Mouse (Mus musculus): ENCODE measurements around the gene Mier1.

Mier1 gene

GRCm38 (mm10) chr4:103114184-103115111 lies at the start of gene Mier1, which contains the start of gene Wdr78:
Gene Mier1, plus strand, starts transcription at chr4:103114390.
Gene Wdr78, minus strand, starts transcription at chr4:103114555.
- no peak for DNase-seq (ENCODE audit: extremely low read depth, low read depth, low spot score)

GRCm38 (mm10) chr4:103064421-103064820 lies 49.8 kb upstream of the Mier1 start:
- DNase-seq (ENCODE audit: extremely low read depth, low read depth, low spot score), result no peak

GRCm38 (mm10) chr4:103064976-103065375 lies 49.2 kb upstream of the Mier1 start:
- no peak for DNase-seq (ENCODE audit: extremely low read depth, low read depth, low spot score)

- DNase-seq (ENCODE audit: extremely low read depth, low read depth, low spot score), result no peak
Observed at GRCm38 (mm10) chr4:103067906-103068655, 46.1 kb upstream of the Mier1 start.

GRCm38 (mm10) chr4:103070631-103071030 lies 43.6 kb upstream of the Mier1 start:
- DNase-seq (ENCODE audit: extremely low read depth, low read depth, low spot score), result no peak

- DNase-seq (ENCODE audit: extremely low read depth, low read depth, low spot score), result no peak
Observed at GRCm38 (mm10) chr4:103085237-103085636, 29.0 kb upstream of the Mier1 start.

- no peak for DNase-seq (ENCODE audit: extremely low read depth, low read depth, low spot score)
Observed at GRCm38 (mm10) chr4:103095921-103096320, 18.3 kb upstream of the Mier1 start.

- no peak for DNase-seq (ENCODE audit: extremely low read depth, low read depth, low spot score)
Observed at GRCm38 (mm10) chr4:103098532-103098931, 15.7 kb upstream of the Mier1 start.

- DNase-seq (ENCODE audit: extremely low read depth, low read depth, low spot score), result no peak
Observed at GRCm38 (mm10) chr4:103112651-103113050, 1.5 kb upstream of the Mier1 start.

GRCm38 (mm10) chr4:103113402-103113801 lies 788 bp upstream of the Mier1 start:
- no peak for DNase-seq (ENCODE audit: extremely low read depth, low read depth, low spot score)

GRCm38 (mm10) chr4:103118888-103119228 lies 4.7 kb downstream of the Mier1 start:
- no peak for DNase-seq (ENCODE audit: extremely low read depth, low read depth, low spot score)

- DNase-seq (ENCODE audit: extremely low read depth, low read depth, low spot score), result no peak
Observed at GRCm38 (mm10) chr4:103119229-103120027, 5.2 kb downstream of the Mier1 start.

GRCm38 (mm10) chr4:103120028-103120384 lies 5.8 kb downstream of the Mier1 start:
- no peak for DNase-seq (ENCODE audit: extremely low read depth, low read depth, low spot score)

- DNase-seq (ENCODE audit: extremely low read depth, low read depth, low spot score), result no peak
Observed at GRCm38 (mm10) chr4:103120395-103120794, 6.2 kb downstream of the Mier1 start.

- no peak for DNase-seq (ENCODE audit: extremely low read depth, low read depth, low spot score)
Observed at GRCm38 (mm10) chr4:103120874-103121389, 6.7 kb downstream of the Mier1 start.

GRCm38 (mm10) chr4:103123086-103123485 lies 8.9 kb downstream of the Mier1 start:
- DNase-seq (ENCODE audit: extremely low read depth, low read depth, low spot score), result no peak

- no peak for DNase-seq (ENCODE audit: extremely low read depth, low read depth, low spot score)
Observed at GRCm38 (mm10) chr4:103123606-103124005, 9.4 kb downstream of the Mier1 start.

- no peak for DNase-seq (ENCODE audit: extremely low read depth, low read depth, low spot score)
Observed at GRCm38 (mm10) chr4:103126533-103126932, 12.3 kb downstream of the Mier1 start.

- DNase-seq (ENCODE audit: extremely low read depth, low read depth, low spot score), result no peak
Observed at GRCm38 (mm10) chr4:103136946-103137345, 22.8 kb downstream of the Mier1 start.

- DNase-seq (ENCODE audit: extremely low read depth, low read depth, low spot score), result no peak
Observed at GRCm38 (mm10) chr4:103146339-103146738, 32.1 kb downstream of the Mier1 start.

GRCm38 (mm10) chr4:103151946-103152345 lies 37.8 kb downstream of the Mier1 start:
- no peak for DNase-seq (ENCODE audit: extremely low read depth, low read depth, low spot score)

Data from fat pad, adult 2 months (tissue).